Mouse (Mus musculus) yolk sac, embryonic 10.5 days (tissue): ENCODE measurements around the gene Arhgap21.
A peak's percentile ranks its signal among the peaks of the same experiment; 100 is the strongest.

ENCODE experiments used
- DNase-seq: peaks from one replicate; pipeline ENCODE4 v3.0.0-alpha.2; 2017; ENCODE audit warnings: low spot score

Gene Arhgap21

GRCm38 (mm10) chr2:20968441-20969200 lies at the start of gene Arhgap21:
Arhgap21 (minus strand) TSS chr2:20968881.
- peak; percentile 79 for DNase-seq

- no peak for DNase-seq
Measured at GRCm38 (mm10) chr2:21016589-21016988, 47.9 kb upstream of the Arhgap21 start.

- no peak for DNase-seq
Measured at GRCm38 (mm10) chr2:21010806-21011397, 42.2 kb upstream of the Arhgap21 start.

- DNase-seq, result no peak
Measured at GRCm38 (mm10) chr2:21010219-21010618, 41.5 kb upstream of the Arhgap21 start.

DNA sequence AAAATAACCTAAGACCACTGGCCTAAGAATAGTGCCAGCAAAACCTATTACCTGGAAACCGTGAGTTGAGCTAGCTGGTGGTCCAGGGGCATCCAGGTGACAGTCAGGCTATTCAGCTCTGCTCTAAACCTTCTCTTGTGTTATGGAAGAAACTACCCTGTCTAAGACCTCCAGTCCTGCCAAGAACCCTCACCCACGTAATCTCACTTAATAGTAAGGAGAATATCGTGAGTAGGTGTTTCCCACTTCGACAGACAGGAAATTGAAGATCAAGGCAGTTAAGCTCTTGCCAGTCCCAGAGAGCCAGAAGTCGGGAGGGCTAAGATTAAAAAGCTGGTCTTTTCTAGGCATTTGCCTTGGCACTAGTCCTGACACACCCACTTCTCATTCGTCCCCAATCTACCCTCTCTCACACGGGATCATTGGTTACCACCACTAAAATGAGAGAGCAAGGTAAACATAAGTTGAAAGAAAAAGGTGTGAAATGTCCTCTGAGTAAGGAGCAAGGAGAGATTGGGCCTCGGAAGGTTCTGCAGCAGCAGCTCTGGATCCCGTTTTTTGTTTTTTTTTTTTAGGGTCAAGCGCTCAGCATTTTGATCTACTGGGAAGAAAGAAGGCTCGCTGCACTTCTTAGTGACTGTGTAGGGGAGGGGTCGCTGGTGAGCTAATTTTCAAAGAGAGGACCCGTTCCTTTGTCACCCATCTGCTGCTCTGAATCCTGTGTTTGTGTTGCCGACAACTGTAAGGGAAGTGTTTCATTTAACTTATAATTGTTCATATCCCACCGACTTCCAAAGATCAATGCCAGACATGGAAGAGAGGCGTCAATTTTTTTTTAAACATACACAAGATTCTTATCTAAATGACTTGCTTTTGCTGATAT lies 40.8 kb upstream of the Arhgap21 start:
- no peak for DNase-seq

GRCm38 (mm10) chr2:21002538-21002937 lies 33.9 kb upstream of the Arhgap21 start:
- no peak for DNase-seq

DNA sequence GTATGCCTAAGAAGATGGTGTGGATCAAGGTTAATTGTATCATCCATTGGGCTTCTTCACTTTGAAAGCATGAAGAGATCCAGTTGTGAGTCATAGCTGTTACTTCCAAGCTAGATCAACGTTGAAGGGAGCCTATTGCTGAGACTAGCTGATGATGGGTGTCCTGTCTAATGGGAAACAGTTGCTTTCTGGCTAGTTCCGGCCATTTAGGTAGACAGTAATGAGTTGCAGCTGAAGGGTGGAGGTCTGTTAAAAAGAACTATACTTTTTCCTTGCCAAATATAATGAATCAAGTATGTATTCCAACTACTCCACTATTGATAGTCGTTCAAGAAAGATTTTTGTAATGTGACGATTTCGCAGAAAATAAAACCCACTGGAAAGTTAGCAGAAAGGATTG lies 32.5 kb upstream of the Arhgap21 start:
- no peak for DNase-seq

DNA sequence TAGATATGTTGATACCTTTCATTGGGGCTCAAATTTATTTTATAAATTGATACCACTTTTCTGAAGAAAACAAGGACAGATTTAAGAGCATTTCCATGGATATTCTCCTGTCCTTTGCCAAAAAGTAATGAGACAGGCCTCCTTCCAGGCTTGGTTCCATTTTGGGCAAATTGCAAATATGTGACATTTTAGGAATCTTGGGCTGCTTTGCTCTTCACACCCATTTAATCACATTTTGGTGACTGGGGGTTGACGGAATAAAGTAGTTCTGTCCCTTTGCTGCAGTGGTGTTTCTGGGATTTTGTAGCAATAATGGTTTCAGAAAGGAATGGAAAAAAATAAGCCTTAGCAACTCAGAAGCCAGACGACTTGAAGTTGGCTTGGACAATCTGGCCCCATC lies 26.9 kb upstream of the Arhgap21 start:
- no peak for DNase-seq

GRCm38 (mm10) chr2:20991508-20991907 lies 22.8 kb upstream of the Arhgap21 start:
- DNase-seq, result no peak

GRCm38 (mm10) chr2:20990907-20991306 lies 22.2 kb upstream of the Arhgap21 start:
- DNase-seq, result no peak

- peak; percentile 52 for DNase-seq
Measured at GRCm38 (mm10) chr2:20990056-20990455, 21.4 kb upstream of the Arhgap21 start.

DNA sequence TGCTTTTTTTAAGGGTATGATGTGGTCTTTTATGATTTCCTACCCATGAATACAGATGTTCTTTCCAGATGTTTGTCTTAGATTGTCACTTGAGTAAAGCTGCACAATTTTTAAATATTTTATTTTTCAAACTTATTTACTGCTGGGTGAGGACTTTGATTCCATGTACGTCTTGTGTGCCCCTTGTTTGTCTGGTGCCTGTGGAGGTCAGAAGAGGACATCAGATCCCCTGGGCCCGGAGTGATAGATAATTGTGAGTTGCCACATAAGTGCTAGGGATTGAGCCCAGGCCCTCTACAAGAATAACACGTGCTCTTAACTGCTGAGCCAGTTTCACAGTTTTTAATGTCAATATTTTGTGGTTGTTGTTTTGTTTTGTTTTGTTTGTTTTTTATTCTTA lies 19.1 kb upstream of the Arhgap21 start:
- DNase-seq, result no peak

GRCm38 (mm10) chr2:20978726-20979125 lies 10.0 kb upstream of the Arhgap21 start:
- no peak for DNase-seq

DNA sequence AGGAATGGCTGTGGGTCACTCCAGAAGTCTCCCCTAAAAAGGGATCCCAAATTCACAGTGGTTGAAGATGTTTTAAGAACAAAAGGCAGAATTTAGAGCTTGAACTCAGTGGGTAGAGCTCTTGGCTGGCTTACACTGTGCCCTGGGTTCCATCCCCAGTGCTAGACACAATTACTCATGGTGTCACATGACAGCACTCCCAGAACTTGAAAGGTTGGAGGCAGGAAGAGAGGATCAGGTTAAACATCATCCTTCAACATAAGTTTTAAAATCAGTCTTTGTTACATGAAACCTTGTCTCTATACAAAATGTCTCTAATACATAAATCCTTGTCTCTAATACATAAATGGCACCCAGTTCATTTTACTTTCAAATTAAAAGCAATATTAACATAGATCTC lies 8.4 kb upstream of the Arhgap21 start:
- DNase-seq, result no peak

GRCm38 (mm10) chr2:20973513-20973912 lies 4.8 kb upstream of the Arhgap21 start:
- DNase-seq, result no peak

DNA sequence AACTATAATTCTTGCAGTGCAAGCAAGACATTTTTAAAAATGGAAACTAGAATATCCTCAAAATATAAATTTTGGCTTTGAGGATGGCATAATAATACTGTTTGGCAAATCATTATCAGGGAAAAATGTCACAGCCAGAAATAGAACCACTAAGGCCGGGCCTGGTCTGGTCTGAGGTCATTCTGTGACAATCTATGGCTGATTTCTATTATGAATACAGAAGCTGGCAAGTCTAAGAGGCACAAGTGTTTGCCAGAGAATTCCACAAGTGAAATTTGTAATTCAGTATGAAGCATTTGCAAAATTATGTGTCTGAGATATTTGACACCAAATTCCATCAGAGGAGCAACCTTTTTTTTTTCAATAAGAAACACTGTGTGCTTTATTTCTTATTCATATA lies 3.5 kb upstream of the Arhgap21 start:
- no peak for DNase-seq

DNA sequence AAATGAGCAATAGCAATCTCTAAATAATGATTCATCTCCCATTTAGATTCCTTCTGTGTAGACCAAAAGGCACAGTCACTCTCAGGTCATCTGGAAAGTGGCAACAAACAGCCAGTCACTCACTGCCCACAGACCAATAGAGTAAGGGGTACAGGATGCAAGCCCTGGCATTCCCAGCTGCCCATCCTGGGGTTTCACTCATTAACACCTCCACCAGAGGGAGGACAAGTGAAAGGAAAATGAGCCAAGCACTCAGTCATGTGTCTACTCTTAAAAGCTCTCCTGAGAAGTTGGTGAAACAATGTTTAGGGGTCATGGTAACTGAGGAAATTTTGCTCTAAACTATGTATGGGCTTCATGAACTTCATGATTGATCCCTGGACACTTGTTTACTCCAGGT lies 2.9 kb upstream of the Arhgap21 start:
- no peak for DNase-seq

DNA sequence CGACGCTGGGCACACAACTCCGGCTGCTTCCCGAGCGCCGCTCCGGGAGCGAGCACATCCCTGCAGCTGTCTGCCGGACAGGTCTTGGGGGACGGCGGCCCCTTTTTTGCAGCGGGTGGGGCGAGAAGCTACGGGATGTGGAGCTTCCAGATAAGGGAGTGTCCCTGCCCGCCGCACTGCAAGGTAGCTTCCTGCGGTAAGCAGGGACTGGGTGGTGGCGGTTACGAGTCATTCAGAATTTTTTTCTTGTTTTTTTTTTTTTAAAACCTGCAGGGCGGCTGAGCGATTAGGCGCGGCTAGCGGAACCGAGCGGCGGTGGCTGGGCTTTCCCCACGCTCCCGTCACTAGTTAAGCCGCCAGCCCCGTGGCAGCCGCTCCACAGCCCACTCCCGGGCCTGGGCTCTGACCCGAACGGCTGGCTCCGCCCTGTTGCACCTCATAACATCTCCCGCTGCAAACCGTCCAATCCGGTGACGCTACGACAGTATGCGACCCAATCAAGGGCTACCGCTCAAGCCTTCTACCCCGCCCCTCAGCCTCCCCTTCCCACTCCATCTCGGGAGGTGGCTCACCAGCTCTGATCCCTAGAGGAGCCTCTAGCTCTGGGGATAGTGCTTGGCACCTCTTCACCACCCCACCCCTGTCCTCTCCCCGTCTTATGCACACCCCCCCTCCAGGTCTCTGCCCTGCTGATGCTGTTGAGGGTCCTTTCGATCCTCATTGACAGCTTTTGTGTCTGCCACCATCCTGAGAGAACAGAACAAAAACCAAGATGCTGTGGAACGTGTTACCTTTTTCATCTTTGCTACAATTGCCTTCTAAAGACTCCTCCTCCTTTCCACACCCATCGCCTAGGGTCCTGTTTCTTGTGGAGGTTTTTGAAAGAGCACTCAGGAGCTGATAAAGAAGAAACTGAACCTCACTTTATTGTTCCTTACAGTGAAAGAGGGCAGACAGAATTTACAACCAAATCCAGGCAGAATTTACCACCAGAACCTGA lies 820 bp upstream of the Arhgap21 start:
- peak; percentile 94 for DNase-seq

DNA sequence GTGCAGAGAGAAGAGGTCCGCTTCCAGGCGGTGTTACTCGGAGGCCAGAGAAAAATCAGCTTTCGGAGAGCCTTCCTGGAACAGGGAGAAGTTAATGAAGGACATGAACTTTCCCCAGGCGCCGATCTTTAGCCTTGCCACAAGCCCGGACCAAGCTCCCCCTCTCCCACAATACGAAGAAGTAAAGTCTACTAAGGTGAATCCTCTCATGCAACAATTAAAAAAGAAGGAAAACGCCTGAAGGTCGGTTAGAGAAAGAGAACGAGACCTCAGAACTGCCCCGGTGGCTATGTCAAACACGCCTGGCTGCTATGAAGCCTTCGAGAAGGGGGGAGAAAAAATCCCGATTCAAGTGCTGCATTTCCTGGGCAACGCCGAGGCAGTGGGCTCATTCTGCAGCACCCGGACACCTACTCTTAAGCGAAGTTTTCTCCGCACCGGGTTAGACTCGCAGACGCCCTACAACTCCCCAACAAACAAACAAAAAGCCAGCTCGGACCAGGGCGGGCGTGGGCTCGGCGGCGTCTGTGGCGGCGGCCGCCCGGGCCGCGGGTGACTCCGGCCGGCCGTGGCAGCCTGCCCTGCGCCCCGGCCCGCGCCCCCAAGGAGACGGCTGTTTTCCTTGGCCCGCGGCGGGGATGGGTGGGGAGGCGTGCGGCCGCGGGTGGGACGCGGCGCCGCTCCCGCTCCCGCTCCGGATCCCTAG lies 882 bp downstream of the Arhgap21 start:
- peak; percentile 53 for DNase-seq

DNA sequence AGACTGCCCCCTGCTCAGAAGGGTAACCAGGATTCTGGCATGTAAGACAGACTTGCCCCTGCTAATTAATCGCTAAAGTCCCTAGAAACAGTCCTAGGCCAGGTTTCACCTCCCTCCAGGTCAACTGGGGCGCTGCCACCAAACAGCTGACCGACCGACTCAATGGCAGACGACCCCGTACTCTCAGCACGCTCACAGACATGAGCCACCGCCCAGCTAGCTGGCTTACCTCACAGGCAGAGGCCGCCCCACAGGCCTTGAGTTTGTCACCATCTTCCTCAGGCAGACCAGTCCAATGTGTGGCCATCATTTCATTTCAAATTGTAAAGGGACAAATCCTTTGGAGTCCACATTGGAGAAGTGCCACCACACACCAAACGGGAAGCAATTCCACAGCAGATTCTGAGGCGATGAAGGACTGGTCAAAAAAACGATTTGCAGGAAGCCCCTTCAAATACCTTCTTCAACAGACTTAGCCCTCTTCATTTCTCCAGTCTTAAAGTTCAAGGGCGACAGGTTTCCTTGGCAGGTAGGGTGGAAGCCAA lies 1.5 kb downstream of the Arhgap21 start:
- peak; percentile 66 for DNase-seq
